ENCODE assay signal across 8 mouse cellular contexts in genomic region chr7:64077526-64077925, GRCm38 (mm10).
DNase-seq lines count a peak whose midpoint lies in the region; ATAC-seq and TF ChIP-seq lines count a peak whose summit lies in the region.

No protein-coding gene starts in this region.

- no peak for ATAC-seq in hindbrain, embryonic 14.5 days (ENCODE audit: low FRiP score)

- no peaks in the 10 kb centered on the region for H3K36me3 ChIP-seq in limb, embryonic 10.5 days
- H3K36me3 ChIP-seq in hindbrain, embryonic 14.5 days (replicated peaks; ENCODE audit: control insufficient read depth, insufficient read depth): no peaks in the 10 kb centered on the region

- no peak overlapping the region for H3K4me2 ChIP-seq in hindbrain, embryonic 14.5 days (replicated peaks)

- no peaks in the 10 kb centered on the region for H3K9me3 ChIP-seq in limb, embryonic 10.5 days (replicated peaks)
- H3K9me3 ChIP-seq in hindbrain, embryonic 14.5 days (ENCODE audit: control insufficient read depth, low read length): no peaks in the 10 kb centered on the region

- no peaks in the 10 kb centered on the region for H3K4me1 ChIP-seq in limb, embryonic 10.5 days
- H3K4me1 ChIP-seq in hindbrain, embryonic 14.5 days (replicated peaks; ENCODE audit: control insufficient read depth, insufficient read depth, low read length): no peaks in the 10 kb centered on the region

- no peak overlapping the region for H3K9ac ChIP-seq in hindbrain, embryonic 14.5 days

- H3K27me3 ChIP-seq in limb, embryonic 10.5 days (ENCODE audit: low read depth, poor library complexity, severe bottlenecking): no peaks in the 10 kb centered on the region
- H3K27me3 ChIP-seq in hindbrain, embryonic 14.5 days (ENCODE audit: control insufficient read depth, insufficient read depth, low read length): no peaks in the 10 kb centered on the region

- peak; percentile 60 for TF ChIP-seq CTCF in layer of hippocampus, adult 2 months (conservative IDR thresholded peaks at IDR 0.05)
- TF ChIP-seq CTCF in brain, embryonic 14.5 days (IDR thresholded peaks at IDR 0.05; ENCODE audit: borderline replicate concordance, extremely low read depth, insufficient read depth, insufficient read length): peak; percentile 6; the same call in 1 of the 2 replicates

- no peak for TF ChIP-seq POLR2A in brain, embryonic 14.5 days (IDR thresholded peaks at IDR 0.05; ENCODE audit: borderline replicate concordance, extremely low read depth, insufficient read depth, insufficient read length, poor library complexity, severe bottlenecking)

- 80% methylated on average over 4 of the region's 4 CpGs for WGBS in limb, embryonic 10.5 days
- WGBS in hindbrain, embryonic 14.5 days: 82% methylated on average over 4 of the region's 4 CpGs

- no peak overlapping the region for H3K4me3 ChIP-seq in layer of hippocampus, adult 2 months
- H3K4me3 ChIP-seq in limb, embryonic 10.5 days: no peak overlapping the region
- H3K4me3 ChIP-seq in hindbrain, embryonic 14.5 days (replicated peaks; ENCODE audit: low read length): no peak overlapping the region

- DNase-seq in layer of hippocampus, adult 2 months (ENCODE audit: low spot score in 2 of 2): no peak
- DNase-seq in layer of hippocampus, adult 18-20 months (ENCODE audit: low spot score in 2 of 2): no peak
- peak; percentile 61 for DNase-seq in CD4-positive, CD25-positive, alpha-beta regulatory T cell, adult 2 months (ENCODE audit: low read depth, low spot score)
- peak; percentile 20 for DNase-seq in brain, embryonic 14.5 days (ENCODE audit: low read depth)
- DNase-seq in limb, embryonic 10.5 days (ENCODE audit: low spot score): peak; percentile 20
- DNase-seq in gastrocnemius, postnatal 4 days (ENCODE audit: low spot score in 2 of 2): no peak
- no peak for DNase-seq in hindbrain, embryonic 14.5 days (ENCODE audit: low spot score)
- DNase-seq in ovary, postnatal 36 days (ENCODE audit: low spot score): no peak

- no peak overlapping the region for H3K27ac ChIP-seq in layer of hippocampus, adult 2 months
- no peak overlapping the region for H3K27ac ChIP-seq in limb, embryonic 10.5 days
- H3K27ac ChIP-seq in hindbrain, embryonic 14.5 days: no peak overlapping the region

Comparison
In these comparisons a context has a peak if more than half of its experiments do, and no peak if none do; other contexts are left out.
1. DNase-seq: peak in CD4-positive, CD25-positive, alpha-beta regulatory T cell, adult 2 months (single experiment), brain, embryonic 14.5 days (single experiment) and limb, embryonic 10.5 days (single experiment); none in layer of hippocampus, adult 2 months (0 of 2), layer of hippocampus, adult 18-20 months (0 of 2), gastrocnemius, postnatal 4 days (0 of 2), hindbrain, embryonic 14.5 days (single experiment) and ovary, postnatal 36 days (single experiment).